Mouse (Mus musculus) kidney, adult 18-20 months (tissue): Measurements from ENCODE around the gene Bnip1.

ENCODE experiments used
- DNase-seq: peaks from one replicate; pipeline ENCODE4 v3.0.0; 2021

The Bnip1 gene

GRCm38 (mm10) chr17:26780750-26781571 lies at the start of gene Bnip1:
Gene Bnip1, plus strand, starts transcription at chr17:26781066.
- DNase-seq: peak; percentile 85

GRCm38 (mm10) chr17:26742581-26742980 lies 38.3 kb upstream of the Bnip1 start:
- no peak for DNase-seq

- DNase-seq: no peak
Measured at GRCm38 (mm10) chr17:26743294-26743693, 37.6 kb upstream of the Bnip1 start.

- DNase-seq: no peak
Measured at GRCm38 (mm10) chr17:26749975-26750374, 30.9 kb upstream of the Bnip1 start.

GRCm38 (mm10) chr17:26752297-26752696 lies 28.6 kb upstream of the Bnip1 start:
- DNase-seq: no peak

GRCm38 (mm10) chr17:26753476-26753875 lies 27.4 kb upstream of the Bnip1 start:
- DNase-seq: no peak

- DNase-seq: no peak
Measured at GRCm38 (mm10) chr17:26767100-26767753, 13.6 kb upstream of the Bnip1 start.

- DNase-seq: no peak
Measured at GRCm38 (mm10) chr17:26767754-26768124, 13.1 kb upstream of the Bnip1 start.

GRCm38 (mm10) chr17:26776211-26776610 lies 4.7 kb upstream of the Bnip1 start:
- no peak for DNase-seq

- no peak for DNase-seq
Measured at GRCm38 (mm10) chr17:26778001-26778400, 2.9 kb upstream of the Bnip1 start.

- DNase-seq: no peak
Measured at GRCm38 (mm10) chr17:26778430-26779100, 2.3 kb upstream of the Bnip1 start.

GRCm38 (mm10) chr17:26779471-26779870 lies 1.4 kb upstream of the Bnip1 start:
- no peak for DNase-seq

- no peak for DNase-seq
Measured at GRCm38 (mm10) chr17:26781610-26782043, 761 bp downstream of the Bnip1 start.

- no peak for DNase-seq
Measured at GRCm38 (mm10) chr17:26784525-26784924, 3.7 kb downstream of the Bnip1 start.

GRCm38 (mm10) chr17:26786586-26786985 lies 5.7 kb downstream of the Bnip1 start:
- no peak for DNase-seq

- no peak for DNase-seq
Measured at GRCm38 (mm10) chr17:26788986-26789385, 8.1 kb downstream of the Bnip1 start.

- DNase-seq: no peak
Measured at GRCm38 (mm10) chr17:26789460-26790268, 8.8 kb downstream of the Bnip1 start.

- no peak for DNase-seq
Measured at GRCm38 (mm10) chr17:26790269-26791214, 9.7 kb downstream of the Bnip1 start.

GRCm38 (mm10) chr17:26791580-26791979 lies 10.7 kb downstream of the Bnip1 start:
- no peak for DNase-seq

- no peak for DNase-seq
Measured at GRCm38 (mm10) chr17:26792096-26792495, 11.2 kb downstream of the Bnip1 start.

- no peak for DNase-seq
Measured at GRCm38 (mm10) chr17:26793068-26793765, 12.4 kb downstream of the Bnip1 start.
